Mouse (Mus musculus) liver, embryonic 12.5 days (tissue): Measurements from ENCODE around the gene Fbxo47. TPM values are rescaled to one million over a fixed set of nuclear protein-coding genes. Genes with fewer than 3 reads are reported as not detected.

Experiments
- ATAC-seq: fragments of 200-750 bp; cut with Nextera tagmentation; 2 replicates; pipeline ENCODE4 v1.8.0; 2017; ENCODE audit warnings: moderate number of reproducible peaks, mild to moderate bottlenecking, moderate library complexity
- H3K27ac ChIP-seq: fragments of 300-500 bp; sonication (generic); 2 replicates; pipeline ENCODE4 v1.5.1; 2016; ENCODE audit warnings: mild to moderate bottlenecking
- H3K27me3 ChIP-seq: fragments of 300-500 bp; sonication (generic); replicated peaks from 2 replicates; pipeline ENCODE4 v1.6.1; 2016; ENCODE audit warnings: mild to moderate bottlenecking, moderate library complexity
- H3K36me3 ChIP-seq: fragments of 300-500 bp; sonication (generic); 2 replicates; pipeline ENCODE4 v1.6.1; 2016; ENCODE audit warnings: mild to moderate bottlenecking, moderate library complexity
- H3K4me1 ChIP-seq: fragments of 300-500 bp; sonication (generic); 2 replicates; pipeline ENCODE4 v1.6.1; 2016
- H3K4me2 ChIP-seq: fragments of 300-500 bp; sonication (generic); 2 replicates; pipeline ENCODE4 v1.6.1; 2016; ENCODE audit warnings: mild to moderate bottlenecking, moderate library complexity
- H3K4me3 ChIP-seq: fragments of 300-500 bp; sonication (generic); 2 replicates; pipeline ENCODE4 v1.5.1; 2016; ENCODE audit warnings: mild to moderate bottlenecking, moderate library complexity
- H3K9ac ChIP-seq: fragments of 300-500 bp; sonication (generic); 2 replicates; pipeline ENCODE4 v1.6.1; 2016; ENCODE audit warnings: mild to moderate bottlenecking, moderate library complexity
- H3K9me3 ChIP-seq: fragments of 300-500 bp; sonication (generic); replicated peaks from 2 replicates; pipeline ENCODE4 v1.6.1; 2016; ENCODE audit warnings: mild to moderate bottlenecking, moderate library complexity
- WGBS: fragments of 180-500 bp; shearing (Covaris S2); methylation state at CpG from one replicate; pipeline ENCODE4 v1.1.7; 2016; ENCODE audit not compliant: insufficient replicate concordance; 5-methylcytosine and 5-hydroxymethylcytosine counted together
- polyA plus RNA-seq: library from polyadenylated mRNA; unstranded; fragments of >200 nt; fragmentation: Nextera tagmentation; extraction: Ambion mirVana; gene quantifications from 2 replicates; pipeline ENCODE4 v1.2.1, GENCODE M21; 2016

The Fbxo47 gene
- polyA plus RNA-seq = 0.36 and 0.51 TPM in 2 replicates

GRCm38 (mm10) chr11:97883918-97884600 is at the start of gene Fbxo47:
TSS of gene Fbxo47 (minus strand) at chr11:97884154.
- H3K4me3 ChIP-seq = peak within 1 kb of the TSS; percentile 66
- peak within 1 kb of the TSS; percentile 71 for H3K4me2 ChIP-seq
- no peaks in the 10 kb centered on the region for H3K27me3 ChIP-seq
- peak within 1 kb of the TSS; percentile 66 for H3K9ac ChIP-seq
- under 1% methylated on average over 37 of the region's 37 CpGs for WGBS
- ATAC-seq = peak; percentile 91
- H3K36me3 ChIP-seq = no peaks in the 10 kb centered on the region
- peak within 1 kb of the TSS; percentile 83 for H3K27ac ChIP-seq
- H3K4me1 ChIP-seq = peaks cover 14% of the 10 kb centered on the region
- no peaks in the 10 kb centered on the region for H3K9me3 ChIP-seq

- peaks cover 10% of the 10 kb centered on the region; the same call in 1 of the 2 replicates for H3K27me3 ChIP-seq
- no peak overlapping the region for H3K4me2 ChIP-seq
- peaks cover 9% of the 10 kb centered on the region for H3K4me1 ChIP-seq
- H3K9me3 ChIP-seq = no peaks in the 10 kb centered on the region
- no peaks in the 10 kb centered on the region for H3K36me3 ChIP-seq
- 48% methylated on average over 1 of the region's 1 CpGs for WGBS
- H3K9ac ChIP-seq = no peak overlapping the region
- ATAC-seq = no peak
- H3K4me3 ChIP-seq = no peak overlapping the region
- no peak overlapping the region for H3K27ac ChIP-seq
These were observed 49.6 kb upstream of the Fbxo47 start for GRCm38 (mm10) chr11:97933553-97933952.

GRCm38 (mm10) chr11:97928905-97929304 is 45.0 kb upstream of the Fbxo47 start:
- H3K36me3 ChIP-seq = no peaks in the 10 kb centered on the region
- H3K4me2 ChIP-seq = no peak overlapping the region
- 69% methylated on average over 4 of the region's 4 CpGs for WGBS
- H3K4me1 ChIP-seq = no peaks in the 10 kb centered on the region
- no peak overlapping the region for H3K27ac ChIP-seq
- no peak overlapping the region for H3K4me3 ChIP-seq
- no peak overlapping the region for H3K9ac ChIP-seq
- no peaks in the 10 kb centered on the region for H3K9me3 ChIP-seq
- ATAC-seq = no peak
- H3K27me3 ChIP-seq = no peaks in the 10 kb centered on the region

GRCm38 (mm10) chr11:97924217-97924616 is 40.3 kb upstream of the Fbxo47 start:
- Histone ChIP-seq H3K4me3 (no peak overlapping the region), H3K36me3 (no peaks in the 10 kb centered on the region), H3K9ac (no peak overlapping the region), H3K4me2 (no peak overlapping the region), H3K27me3 (no peaks in the 10 kb centered on the region), H3K9me3 (no peaks in the 10 kb centered on the region), H3K4me1 (no peaks in the 10 kb centered on the region), H3K27ac (no peak overlapping the region)
- 81% methylated on average over 10 of the region's 10 CpGs for WGBS
- ATAC-seq = no peak

GRCm38 (mm10) chr11:97923639-97924038 is 39.7 kb upstream of the Fbxo47 start:
- Histone ChIP-seq H3K9ac (no peak overlapping the region), H3K27me3 (no peaks in the 10 kb centered on the region), H3K27ac (no peak overlapping the region), H3K4me1 (no peaks in the 10 kb centered on the region), H3K4me2 (no peak overlapping the region), H3K36me3 (no peaks in the 10 kb centered on the region), H3K4me3 (no peak overlapping the region), H3K9me3 (no peaks in the 10 kb centered on the region)
- 70% methylated on average over 9 of the region's 9 CpGs for WGBS
- no peak for ATAC-seq

- Histone ChIP-seq H3K27ac (no peak overlapping the region), H3K4me2 (no peak overlapping the region), H3K4me1 (no peaks in the 10 kb centered on the region), H3K9ac (no peak overlapping the region), H3K27me3 (0 out of 2 replicates have a peak, but pooled peaks cover 6% of the 10 kb centered on the region), H3K4me3 (no peak overlapping the region), H3K36me3 (no peaks in the 10 kb centered on the region), H3K9me3 (no peaks in the 10 kb centered on the region)
- 76% methylated on average over 6 of the region's 6 CpGs for WGBS
- no peak for ATAC-seq
These were observed 32.1 kb upstream of the Fbxo47 start for GRCm38 (mm10) chr11:97915974-97916503.

GRCm38 (mm10) chr11:97915471-97915870 is 31.5 kb upstream of the Fbxo47 start:
- no peaks in the 10 kb centered on the region for H3K36me3 ChIP-seq
- no peak overlapping the region for H3K4me3 ChIP-seq
- H3K27ac ChIP-seq = no peak overlapping the region
- H3K9me3 ChIP-seq = no peaks in the 10 kb centered on the region
- no peak overlapping the region for H3K4me2 ChIP-seq
- ATAC-seq = no peak
- no peaks in the 10 kb centered on the region for H3K4me1 ChIP-seq
- 64% methylated on average over 2 of the region's 2 CpGs for WGBS
- 0 out of 2 replicates have a peak, but pooled peaks cover 7% of the 10 kb centered on the region for H3K27me3 ChIP-seq
- H3K9ac ChIP-seq = no peak overlapping the region

GRCm38 (mm10) chr11:97913111-97913510 is 29.2 kb upstream of the Fbxo47 start:
- 0 out of 2 replicates have a peak, but pooled peaks cover 9% of the 10 kb centered on the region for H3K27me3 ChIP-seq
- no peaks in the 10 kb centered on the region for H3K9me3 ChIP-seq
- H3K9ac ChIP-seq = no peak overlapping the region
- H3K27ac ChIP-seq = no peak overlapping the region
- no peaks in the 10 kb centered on the region for H3K4me1 ChIP-seq
- H3K4me3 ChIP-seq = no peak overlapping the region
- no peaks in the 10 kb centered on the region for H3K36me3 ChIP-seq
- ATAC-seq = no peak
- 65% methylated on average over 14 of the region's 14 CpGs for WGBS
- no peak overlapping the region for H3K4me2 ChIP-seq

- Histone ChIP-seq H3K9me3 (no peaks in the 10 kb centered on the region), H3K36me3 (no peaks in the 10 kb centered on the region), H3K4me2 (no peak overlapping the region), H3K9ac (no peak overlapping the region), H3K4me1 (no peaks in the 10 kb centered on the region), H3K4me3 (no peak overlapping the region), H3K27ac (no peak overlapping the region), H3K27me3 (0 out of 2 replicates have a peak, but pooled peaks cover 13% of the 10 kb centered on the region)
- no peak for ATAC-seq
- 64% methylated on average over 11 of the region's 11 CpGs for WGBS
These were observed 24.8 kb upstream of the Fbxo47 start for GRCm38 (mm10) chr11:97908634-97909348.

GRCm38 (mm10) chr11:97907935-97908334 is 24.0 kb upstream of the Fbxo47 start:
- H3K36me3 ChIP-seq = no peaks in the 10 kb centered on the region
- no peaks in the 10 kb centered on the region for H3K9me3 ChIP-seq
- 54% methylated on average over 5 of the region's 5 CpGs for WGBS
- no peak overlapping the region for H3K4me3 ChIP-seq
- peaks cover 14% of the 10 kb centered on the region; the same call in 1 of the 2 replicates for H3K27me3 ChIP-seq
- ATAC-seq = no peak
- H3K4me2 ChIP-seq = no peak overlapping the region
- no peaks in the 10 kb centered on the region for H3K4me1 ChIP-seq
- H3K27ac ChIP-seq = no peak overlapping the region
- no peak overlapping the region for H3K9ac ChIP-seq

GRCm38 (mm10) chr11:97906905-97907304 is 23.0 kb upstream of the Fbxo47 start:
- no peak overlapping the region for H3K9ac ChIP-seq
- H3K9me3 ChIP-seq = no peaks in the 10 kb centered on the region
- ATAC-seq = no peak
- H3K36me3 ChIP-seq = no peaks in the 10 kb centered on the region
- no peaks in the 10 kb centered on the region for H3K4me1 ChIP-seq
- H3K4me3 ChIP-seq = no peak overlapping the region
- H3K4me2 ChIP-seq = no peak overlapping the region
- 79% methylated on average over 9 of the region's 9 CpGs for WGBS
- H3K27me3 ChIP-seq = peaks cover 16% of the 10 kb centered on the region; the same call in 1 of the 2 replicates
- no peak overlapping the region for H3K27ac ChIP-seq

GRCm38 (mm10) chr11:97905941-97906340 is 22.0 kb upstream of the Fbxo47 start:
- H3K4me3 ChIP-seq = no peak overlapping the region
- no peaks in the 10 kb centered on the region for H3K36me3 ChIP-seq
- no peak overlapping the region for H3K9ac ChIP-seq
- WGBS = 49% methylated on average over 2 of the region's 2 CpGs
- no peak overlapping the region for H3K4me2 ChIP-seq
- no peak overlapping the region for H3K27ac ChIP-seq
- H3K27me3 ChIP-seq = peaks cover 13% of the 10 kb centered on the region; the same call in 1 of the 2 replicates
- no peaks in the 10 kb centered on the region for H3K9me3 ChIP-seq
- ATAC-seq = no peak
- no peaks in the 10 kb centered on the region for H3K4me1 ChIP-seq
